Mouse (Mus musculus): ENCODE data around the gene Rassf7.

Gene Rassf7

DNA sequence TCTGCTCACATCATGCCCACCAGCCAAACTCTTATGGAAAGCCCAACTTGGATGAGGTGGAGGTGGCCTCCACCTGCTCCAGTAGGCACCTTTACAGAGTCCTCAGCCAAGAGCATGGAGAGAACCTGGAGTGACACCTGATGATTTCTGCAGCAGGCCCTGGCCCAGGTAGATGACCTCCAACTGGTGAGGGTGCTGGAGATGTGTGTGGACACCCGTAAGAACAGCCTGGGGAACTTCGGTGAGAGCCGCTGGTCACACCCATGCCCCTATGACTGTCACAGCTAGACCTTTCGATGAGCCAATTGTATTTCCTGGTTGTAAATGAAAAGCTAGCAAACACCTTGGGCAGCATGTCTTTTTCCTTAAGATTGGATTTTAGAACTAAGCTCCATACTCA lies 17.5 kb upstream of the Rassf7 start:
- no peak for DNase-seq

GRCm38 (mm10) chr7:141204546-141204945 lies 11.1 kb upstream of the Rassf7 start:
- no peak for DNase-seq

DNA sequence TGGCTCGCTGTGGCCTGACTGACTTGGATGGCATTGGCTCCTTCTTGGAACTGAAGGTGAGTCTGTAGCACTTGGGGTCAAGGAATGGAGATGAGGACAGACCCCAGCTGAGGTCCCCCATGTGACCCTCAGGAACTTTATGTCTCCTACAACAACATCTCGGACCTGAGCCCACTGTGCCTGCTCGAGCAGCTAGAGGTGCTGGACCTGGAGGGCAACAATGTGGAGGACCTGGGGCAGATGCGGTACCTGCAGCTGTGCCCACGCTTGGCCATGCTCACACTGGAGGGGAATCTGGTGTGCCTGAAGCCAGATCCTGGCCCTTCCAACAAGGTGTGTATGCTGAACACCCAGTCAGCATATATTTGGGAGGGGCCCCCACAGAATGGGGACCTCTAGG lies 10.2 kb upstream of the Rassf7 start:
- DNase-seq = peak in 1 of 2 experiments; percentile 19

DNA sequence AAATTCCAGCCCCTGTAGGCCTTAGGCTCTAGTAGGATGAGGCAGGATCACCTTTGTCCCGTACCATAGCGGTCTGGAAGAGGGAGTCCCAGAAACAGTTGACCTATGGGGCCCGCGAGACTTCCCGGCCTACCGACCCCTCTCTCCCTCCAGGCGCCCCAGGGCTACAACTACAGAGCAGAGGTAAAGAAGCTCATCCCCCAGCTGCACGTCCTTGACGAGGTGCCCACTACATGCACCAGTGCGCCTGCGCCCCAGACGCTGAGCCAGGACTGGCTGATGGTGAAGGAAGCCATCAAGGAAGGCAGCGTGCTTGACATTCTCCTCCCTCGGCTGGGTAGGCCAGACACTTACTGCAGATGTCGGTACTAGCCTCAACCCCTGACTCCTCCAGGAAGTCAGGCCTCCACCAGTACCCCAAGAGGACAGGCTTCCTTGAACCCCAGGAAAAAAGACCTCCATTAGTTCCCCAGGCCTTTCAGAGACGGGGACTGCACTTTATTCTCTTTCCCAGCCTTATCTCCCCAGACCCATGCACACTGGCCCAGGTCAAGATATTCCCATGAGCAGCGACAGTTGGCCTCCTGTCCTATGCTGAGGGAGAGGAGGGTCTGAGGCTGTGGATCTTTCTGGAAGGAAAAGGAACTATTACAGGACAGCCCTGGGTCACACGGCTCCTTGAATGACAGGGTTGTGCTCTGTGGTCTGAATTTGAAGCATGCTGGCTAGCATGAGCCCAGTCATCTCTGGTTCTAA lies 9.3 kb upstream of the Rassf7 start:
- peak in 1 of 2 experiments; percentile 18 for DNase-seq

GRCm38 (mm10) chr7:141209526-141209925 lies 6.1 kb upstream of the Rassf7 start:
- peak in 1 of 2 experiments; percentile 17 for DNase-seq

DNA sequence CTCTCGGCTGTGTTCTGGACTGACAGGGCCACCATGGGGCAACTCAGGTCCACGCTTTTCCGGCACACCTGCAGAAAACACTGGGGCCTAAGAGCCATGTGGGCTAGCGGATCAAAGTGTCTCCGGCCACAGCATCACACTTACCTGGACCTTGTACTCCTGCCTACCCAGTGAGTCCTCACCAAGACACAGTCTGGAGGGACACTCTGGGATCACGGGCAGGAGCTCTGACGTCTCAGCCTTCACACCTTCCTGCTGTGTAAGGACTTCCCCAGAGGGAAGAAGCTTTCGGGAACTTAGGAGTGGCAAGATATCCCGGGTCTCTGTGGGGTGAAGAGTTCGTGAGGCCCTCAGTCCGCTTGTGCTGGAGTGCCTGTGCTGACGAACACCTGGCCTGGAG lies 5.5 kb upstream of the Rassf7 start:
- DNase-seq = no peak

DNA sequence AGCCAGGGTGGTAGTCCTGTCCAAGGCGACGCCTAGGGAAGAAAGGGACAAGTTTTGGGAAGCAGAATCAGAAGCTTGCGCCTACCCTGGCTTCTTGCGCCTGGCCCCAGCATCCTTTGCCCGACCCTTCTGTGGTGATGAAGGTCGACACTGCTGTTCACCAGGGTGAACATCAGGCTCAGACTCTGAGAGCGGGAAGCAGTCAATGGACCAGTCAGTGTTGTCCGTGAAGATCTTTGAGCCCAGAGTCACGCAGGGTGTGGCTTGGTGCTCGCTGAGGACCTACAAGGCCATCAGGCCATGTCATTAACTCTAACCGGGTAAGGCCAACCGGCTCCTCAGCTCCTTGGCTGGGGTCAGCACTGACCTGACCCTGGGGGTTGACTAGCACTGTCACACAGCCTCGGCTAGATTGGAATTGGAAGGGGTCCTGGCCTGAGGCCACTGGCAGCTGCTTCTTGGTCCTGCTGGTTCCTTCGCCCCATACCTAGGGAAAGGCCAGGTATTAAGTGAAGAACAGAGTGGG lies 5.0 kb upstream of the Rassf7 start:
- DNase-seq = no peak

DNA sequence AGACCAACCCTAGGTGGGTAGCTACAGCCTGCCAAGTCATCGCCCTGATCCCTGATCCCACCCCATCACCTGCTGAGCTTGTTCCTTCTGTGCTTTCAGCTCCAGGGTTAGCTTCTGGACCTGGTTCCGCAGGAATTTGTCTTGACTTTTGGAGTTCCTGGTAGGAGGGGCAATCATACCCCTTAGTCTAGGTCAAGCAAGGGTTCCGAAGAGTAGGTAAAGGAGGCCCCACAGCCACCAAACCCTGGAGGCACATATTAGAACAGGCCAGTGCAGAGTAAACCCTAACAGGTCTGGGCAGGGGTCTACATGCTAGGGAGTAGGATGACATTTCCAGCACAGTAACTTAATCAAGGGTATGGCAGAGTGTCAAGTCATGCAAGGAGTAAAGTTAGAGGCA lies 2.5 kb upstream of the Rassf7 start:
- no peak for DNase-seq

DNA sequence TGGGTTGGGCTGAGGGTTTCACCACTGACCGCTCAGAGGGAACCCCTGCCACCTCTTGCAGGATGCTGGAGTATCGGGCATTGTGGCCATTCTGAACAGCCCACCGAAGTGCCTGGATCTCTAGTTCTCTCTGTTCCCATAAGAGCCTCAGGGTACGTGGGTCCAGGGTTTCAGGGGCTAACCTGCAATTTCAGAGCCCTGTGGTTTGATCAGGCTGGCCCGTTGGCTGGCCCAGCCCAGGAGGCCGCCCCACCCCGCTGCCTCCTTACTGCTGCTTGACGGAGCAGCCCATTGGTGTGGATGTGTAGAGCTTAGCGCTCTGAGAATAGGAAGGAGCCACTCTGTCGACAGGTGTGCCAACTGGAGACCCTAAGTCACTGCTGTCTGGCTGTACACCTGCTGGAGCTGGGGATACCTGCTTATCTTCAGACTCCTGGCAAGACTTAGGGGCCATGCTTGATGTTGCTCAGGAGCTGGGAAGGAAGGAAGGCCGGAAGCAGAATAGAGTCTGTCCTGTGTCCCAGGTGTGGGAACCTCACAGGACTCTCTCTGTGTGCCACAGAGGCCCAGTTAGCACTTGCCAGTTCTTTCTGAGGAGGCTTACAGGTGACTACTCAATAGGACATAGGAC lies 1.9 kb upstream of the Rassf7 start, which contains the start of gene Lmntd2:
Lmntd2 (minus strand) TSS at position 476 of the 631 bp plus-strand sequence.
- DNase-seq = no peak

DNA sequence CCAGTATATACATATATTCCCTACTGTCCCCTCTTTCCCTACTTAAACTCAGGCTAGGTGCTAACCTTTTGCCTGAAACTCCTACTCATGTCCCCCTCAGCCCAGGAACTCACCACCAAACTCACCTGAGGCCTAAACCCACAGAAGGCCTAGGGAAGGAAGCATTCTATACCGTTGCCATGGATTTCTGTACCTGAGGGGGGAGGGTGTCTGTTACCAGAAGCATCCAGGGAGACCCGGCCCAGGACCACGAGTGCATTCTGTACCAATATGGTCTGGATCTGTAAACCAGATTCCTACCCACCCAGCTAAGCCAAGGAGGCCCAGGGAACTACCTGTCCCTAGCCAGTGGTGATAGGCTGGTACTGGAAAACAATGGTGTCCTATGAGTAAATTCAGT lies 1.4 kb upstream of the Rassf7 start:
- DNase-seq = no peak

DNA sequence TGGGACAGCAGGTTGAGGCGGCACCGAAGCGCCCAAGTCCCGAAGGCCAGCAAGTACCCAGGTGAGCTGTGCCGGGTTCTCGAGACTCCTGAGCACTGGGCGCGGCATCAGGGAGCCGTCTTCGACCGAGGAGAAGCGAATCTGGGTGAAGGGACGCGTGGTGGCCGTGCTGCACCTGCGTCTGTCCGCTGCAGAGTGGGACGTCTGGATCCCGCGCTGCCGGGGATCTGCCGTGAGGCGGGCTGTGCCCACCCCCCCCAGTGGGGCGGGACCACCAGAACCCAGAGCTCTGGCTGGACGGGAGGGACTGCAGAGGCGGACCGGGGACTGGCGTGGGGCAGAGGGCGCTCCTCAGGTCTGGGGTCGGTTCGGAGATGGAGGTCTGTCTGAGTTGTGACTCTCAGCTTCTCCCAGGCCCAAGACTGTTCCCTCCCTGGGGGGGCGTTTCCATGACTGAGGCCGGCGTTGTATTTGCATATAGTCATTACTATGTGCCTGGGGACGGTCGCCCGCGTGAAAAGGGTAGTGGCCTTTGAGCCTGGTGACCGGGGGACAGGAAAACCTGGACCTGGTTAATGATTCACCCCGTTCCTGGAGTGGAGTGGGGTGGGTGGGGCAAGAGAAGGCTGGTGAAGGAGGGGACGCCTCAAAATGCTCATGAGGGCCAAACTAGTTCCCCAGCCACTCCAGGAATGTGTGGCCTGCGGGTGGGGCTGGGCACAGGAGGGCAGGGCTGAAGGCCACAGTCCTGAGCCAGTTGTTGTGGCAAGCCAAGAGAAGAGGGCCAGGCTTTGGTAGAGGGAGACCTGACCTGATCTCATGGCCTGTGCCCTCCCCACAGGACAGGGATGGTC lies 447 bp downstream of the Rassf7 start:
- peak; percentile 88 to 92 for DNase-seq

- no peak for DNase-seq
Observed at GRCm38 (mm10) chr7:141216894-141217293, 1.2 kb downstream of the Rassf7 start.

DNA sequence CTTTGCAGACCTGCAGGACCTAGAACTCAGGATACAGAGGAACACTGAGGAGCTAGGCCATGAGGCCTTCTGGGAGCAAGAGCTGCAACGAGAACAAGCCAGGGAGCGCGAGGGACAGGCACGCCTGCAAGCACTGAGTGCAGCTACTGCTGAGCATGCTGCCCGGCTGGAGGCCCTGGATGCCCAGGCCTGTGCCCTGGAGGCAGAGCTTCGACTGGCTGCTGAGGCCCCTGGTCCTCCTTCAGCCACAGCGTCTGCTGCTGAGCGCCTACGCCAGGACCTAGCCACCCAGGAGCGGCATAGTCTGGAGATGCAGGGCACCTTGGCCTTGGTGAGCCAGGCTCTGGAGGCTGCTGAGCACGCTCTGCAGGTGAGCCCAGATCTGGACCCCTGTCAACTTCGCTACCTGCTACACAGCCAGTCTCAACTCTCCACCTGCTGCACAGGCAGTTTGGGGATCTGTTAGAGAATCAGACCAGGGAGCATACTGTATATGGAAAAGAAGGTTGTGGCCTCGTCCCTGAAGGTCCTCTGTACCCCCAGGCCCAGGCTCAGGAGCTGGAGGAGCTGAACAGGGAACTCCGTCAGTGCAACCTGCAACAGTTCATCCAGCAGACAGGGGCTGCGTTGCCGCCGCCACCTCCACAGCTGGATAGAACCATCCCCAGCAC lies 1.8 kb downstream of the Rassf7 start:
- no peak for DNase-seq

- DNase-seq = no peak
Observed at GRCm38 (mm10) chr7:141218141-141218540, 2.5 kb downstream of the Rassf7 start.

GRCm38 (mm10) chr7:141218557-141219133 lies 3.0 kb downstream of the Rassf7 start:
- DNase-seq = no peak

- DNase-seq = no peak
Observed at GRCm38 (mm10) chr7:141219558-141220099, 4.0 kb downstream of the Rassf7 start.

DNA sequence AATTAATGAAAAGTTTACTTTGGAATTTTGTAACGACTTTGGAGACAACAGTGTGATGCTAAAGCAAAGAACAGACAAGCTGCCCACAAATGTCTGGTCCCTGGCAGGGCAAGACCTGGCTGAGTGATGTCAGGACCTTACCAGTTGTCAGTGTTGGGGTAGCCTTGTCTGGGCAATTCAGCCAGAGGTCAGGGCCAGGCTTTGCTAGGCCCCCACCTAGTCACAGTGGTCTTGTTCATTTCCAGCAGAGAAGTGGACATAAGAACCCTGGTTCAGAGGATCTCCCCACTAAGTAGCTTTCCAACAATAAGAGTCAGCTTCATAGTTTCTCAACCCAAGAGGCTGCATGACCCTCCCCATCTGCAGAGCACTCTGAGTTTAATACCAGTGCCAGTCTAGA lies 4.7 kb downstream of the Rassf7 start:
- no peak for DNase-seq

DNA sequence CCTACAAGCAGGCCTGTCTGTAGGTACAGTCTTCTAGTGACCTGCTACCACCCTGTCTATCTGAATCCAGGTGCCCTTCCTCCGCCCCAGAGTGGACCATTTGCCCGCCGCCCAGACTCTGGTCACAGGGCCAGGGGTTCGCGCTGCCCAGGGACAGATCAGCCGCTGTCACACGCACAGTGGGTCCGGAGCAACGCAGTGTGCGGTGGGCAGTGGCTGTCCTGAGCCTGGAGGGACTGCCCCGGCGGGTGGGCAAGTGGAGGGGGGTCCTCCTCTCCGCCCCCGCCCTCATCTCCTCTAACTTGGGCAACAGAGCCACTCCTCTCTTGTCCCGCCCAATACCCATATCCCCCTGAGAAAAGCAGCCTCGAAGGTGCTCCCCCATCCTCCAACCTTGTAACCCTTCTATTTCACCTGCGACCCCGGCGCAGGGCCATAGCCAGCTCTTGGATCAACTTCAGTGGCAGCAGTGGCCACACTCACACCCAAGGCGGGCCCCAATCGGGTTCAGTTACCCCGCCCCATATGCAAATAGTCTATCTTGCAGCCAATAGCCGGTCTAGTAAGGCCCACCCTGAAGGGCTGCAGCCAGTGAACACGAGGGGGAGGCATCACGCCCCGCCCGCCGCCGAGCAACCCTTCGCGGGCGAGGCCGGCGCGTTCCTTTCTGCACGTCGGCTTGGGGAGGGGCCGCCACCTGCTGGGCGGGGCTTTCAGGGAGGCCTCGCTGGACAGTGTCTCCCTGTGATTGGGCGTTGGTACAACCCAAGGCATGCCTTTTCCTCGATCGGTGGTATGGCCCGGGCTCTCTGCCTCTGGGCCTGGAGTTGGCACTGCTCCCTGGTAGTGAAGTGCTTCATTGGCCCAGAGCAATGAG lies 5.8 kb downstream of the Rassf7 start:
- peak; percentile 98 to 100 for DNase-seq

GRCm38 (mm10) chr7:141222126-141222467 lies 6.4 kb downstream of the Rassf7 start:
- DNase-seq = no peak

- DNase-seq = no peak
Observed at GRCm38 (mm10) chr7:141222696-141223215, 7.1 kb downstream of the Rassf7 start.

DNA sequence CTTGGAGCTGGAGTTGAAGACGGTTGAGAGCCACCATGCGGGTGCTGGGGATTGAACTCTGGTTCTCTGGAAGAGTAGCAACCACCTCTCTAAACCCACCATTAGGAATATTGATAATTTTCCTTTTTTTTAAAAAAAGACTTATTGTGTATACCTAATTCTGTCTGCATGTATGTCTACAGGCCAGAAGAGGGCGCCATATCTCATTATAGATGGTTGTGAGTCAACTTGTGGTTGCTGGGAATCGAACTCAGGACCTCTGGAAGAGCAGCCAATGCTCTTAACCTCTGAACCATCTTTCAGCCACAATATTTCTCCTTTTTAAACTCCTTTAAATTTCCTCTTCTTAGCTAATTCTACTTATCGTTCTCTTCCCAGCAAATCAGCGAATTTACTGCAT lies 10.9 kb downstream of the Rassf7 start:
- DNase-seq = no peak
